Mouse (Mus musculus): ENCODE measurements around the gene Fkbp1a.

Fkbp1a gene

GRCm38 (mm10) chr2:151546571-151546970 is 4.3 kb downstream of the Fkbp1a start:
- CTCF ChIA-PET = no interaction called here

- CTCF ChIA-PET = no interaction called here
Measured at GRCm38 (mm10) chr2:151549615-151550121, 7.4 kb downstream of the Fkbp1a start.

- CTCF ChIA-PET = interaction anchor here (0.5 to 0.6 kb wide), 2 partner anchors 525 to 1339 kb away, joined by 3 read pairs; no protein-coding TSS in a partner anchor
Measured at GRCm38 (mm10) chr2:151562930-151563921, 20.9 kb downstream of the Fkbp1a start.

GRCm38 (mm10) chr2:151564006-151564405 is 21.7 kb downstream of the Fkbp1a start:
- CTCF ChIA-PET = no interaction called here

- CTCF ChIA-PET = no interaction called here
Measured at GRCm38 (mm10) chr2:151564986-151565385, 22.7 kb downstream of the Fkbp1a start.

GRCm38 (mm10) chr2:151566856-151567255 is 24.6 kb downstream of the Fkbp1a start:
- CTCF ChIA-PET = no interaction called here

GRCm38 (mm10) chr2:151569452-151569851 is 27.2 kb downstream of the Fkbp1a start:
- CTCF ChIA-PET = no interaction called here

- CTCF ChIA-PET = no interaction called here
Measured at GRCm38 (mm10) chr2:151571873-151572700, 29.8 kb downstream of the Fkbp1a start, which contains the start of gene Sdcbp2. Gene Sdcbp2 (plus strand): TSS chr2:151572622.

GRCm38 (mm10) chr2:151573667-151574066 is 31.4 kb downstream of the Fkbp1a start:
- CTCF ChIA-PET = no interaction called here

- CTCF ChIA-PET = no interaction called here
Measured at GRCm38 (mm10) chr2:151574607-151575006, 32.3 kb downstream of the Fkbp1a start.

- CTCF ChIA-PET = no interaction called here
Measured at GRCm38 (mm10) chr2:151575119-151575698, 32.9 kb downstream of the Fkbp1a start.

GRCm38 (mm10) chr2:151575699-151576389 is 33.6 kb downstream of the Fkbp1a start:
- CTCF ChIA-PET = no interaction called here

GRCm38 (mm10) chr2:151579183-151579582 is 36.9 kb downstream of the Fkbp1a start:
- CTCF ChIA-PET = no interaction called here

- CTCF ChIA-PET = no interaction called here
Measured at GRCm38 (mm10) chr2:151580945-151581344, 38.7 kb downstream of the Fkbp1a start.

- CTCF ChIA-PET = interaction anchor here (0.7 kb wide), 1 partner anchor 435 kb away, joined by 4 read pairs; no protein-coding TSS in a partner anchor
Measured at GRCm38 (mm10) chr2:151585934-151586333, 43.7 kb downstream of the Fkbp1a start.

GRCm38 (mm10) chr2:151586807-151587206 is 44.5 kb downstream of the Fkbp1a start:
- CTCF ChIA-PET = no interaction called here

- CTCF ChIA-PET = no interaction called here
Measured at GRCm38 (mm10) chr2:151587306-151587705, 45.0 kb downstream of the Fkbp1a start.

GRCm38 (mm10) chr2:151598068-151598467 is 55.8 kb downstream of the Fkbp1a start:
- CTCF ChIA-PET = no interaction called here

GRCm38 (mm10) chr2:151602106-151602505 is 59.8 kb downstream of the Fkbp1a start:
- CTCF ChIA-PET = no interaction called here

GRCm38 (mm10) chr2:151603630-151604029 is 61.3 kb downstream of the Fkbp1a start:
- CTCF ChIA-PET = no interaction called here

GRCm38 (mm10) chr2:151605437-151605987 is 63.2 kb downstream of the Fkbp1a start:
- CTCF ChIA-PET = no interaction called here
